In genomic region chr9:103369951-103370350, GRCm38 (mm10) we compare ENCODE assay signal across 25 mouse cellular contexts. TPM values are rescaled to one million over a fixed set of nuclear protein-coding genes. Genes with fewer than 3 reads are reported as not detected.
DNase-seq lines count a peak whose midpoint lies in the region; ATAC-seq and TF ChIP-seq lines count a peak whose summit lies in the region.
"Had no signal": no experiment of that assay in that cellular context is flagged by ENCODE, and none has a peak within 500 bp of the region (broad histone marks: within the 10 kb centered on the region; RNA-seq: fewer than 3 reads in every experiment).

No protein-coding gene starts in this region.

- DNase-seq in heart, adult 11 months, result no peak
- no peak for DNase-seq in heart, postnatal 36 days
- no peak for DNase-seq in stomach, postnatal 0 days (ENCODE audit: low spot score)
- no peak for DNase-seq in kidney, adult 11 months
- DNase-seq: adrenal gland, postnatal 14 days; cerebellum, adult 18-20 months; cerebellum, postnatal 10 days; gastrocnemius, postnatal 10 days; kidney, adult 2 months; kidney, postnatal 36 days; right cerebral cortex, adult 18-20 months; spleen, adult 18-20 months had no signal

- H3K36me3 ChIP-seq in heart, embryonic 11.5 days (ENCODE audit: control insufficient read depth, insufficient read depth, low read length), result no peaks in the 10 kb centered on the region
- H3K36me3 ChIP-seq in heart, embryonic 16.5 days (ENCODE audit: control insufficient read depth, insufficient read depth), result no peaks in the 10 kb centered on the region
- H3K36me3 ChIP-seq in stomach, embryonic 16.5 days (ENCODE audit: control insufficient read depth, insufficient read depth, low read length), result no peaks in the 10 kb centered on the region
- 0 out of 2 replicates have a peak, but pooled peaks cover 2% of the 10 kb centered on the region for H3K36me3 ChIP-seq in stomach, postnatal 0 days (ENCODE audit: control insufficient read depth, insufficient read depth, low read length)
- H3K36me3 ChIP-seq: hindbrain, embryonic 15.5 days; lung, embryonic 15.5 days; neural tube, embryonic 12.5 days had no signal

- peaks cover 9% of the 10 kb centered on the region; the same call in 1 of the 2 replicates for H3K4me1 ChIP-seq in heart, embryonic 11.5 days (ENCODE audit: control insufficient read depth, insufficient read depth, low read length)
- H3K4me1 ChIP-seq in heart, embryonic 16.5 days (ENCODE audit: control insufficient read depth, insufficient read depth, low read length), result peaks cover 18% of the 10 kb centered on the region
- peaks cover 8% of the 10 kb centered on the region for H3K4me1 ChIP-seq in stomach, embryonic 16.5 days (ENCODE audit: control insufficient read depth, insufficient read depth, low read length)
- H3K4me1 ChIP-seq in stomach, postnatal 0 days (replicated peaks; ENCODE audit: control insufficient read depth, insufficient read depth), result 0 out of 2 replicates have a peak, but pooled peaks cover 3% of the 10 kb centered on the region

- no peaks in the 10 kb centered on the region for H3K9me3 ChIP-seq in heart, embryonic 11.5 days (replicated peaks; ENCODE audit: control insufficient read depth, low read length)
- no peaks in the 10 kb centered on the region for H3K9me3 ChIP-seq in heart, embryonic 16.5 days (replicated peaks; ENCODE audit: control insufficient read depth, low read length)
- H3K9me3 ChIP-seq in stomach, embryonic 16.5 days (replicated peaks; ENCODE audit: control insufficient read depth, low read length), result no peaks in the 10 kb centered on the region
- no peaks in the 10 kb centered on the region for H3K9me3 ChIP-seq in stomach, postnatal 0 days (ENCODE audit: control insufficient read depth, low read length)
- H3K9me3 ChIP-seq: forebrain, embryonic 12.5 days; hindbrain, embryonic 15.5 days; limb, embryonic 13.5 days; lung, embryonic 15.5 days; neural tube, embryonic 12.5 days had no signal

- no peak overlapping the region for H3K9ac ChIP-seq in heart, embryonic 11.5 days (ENCODE audit: low read depth, low read length)
- H3K9ac ChIP-seq in heart, embryonic 16.5 days (ENCODE audit: low read length), result no peak overlapping the region
- H3K9ac ChIP-seq in stomach, embryonic 16.5 days (ENCODE audit: low read length), result no peak overlapping the region
- H3K9ac ChIP-seq in stomach, postnatal 0 days (ENCODE audit: low read length), result no peak overlapping the region
- H3K9ac ChIP-seq: forebrain, embryonic 12.5 days; hindbrain, embryonic 15.5 days; limb, embryonic 13.5 days; lung, embryonic 15.5 days; neural tube, embryonic 12.5 days had no signal

- H3K27me3 ChIP-seq in heart, embryonic 11.5 days (ENCODE audit: control insufficient read depth, insufficient read depth, low read length), result no peaks in the 10 kb centered on the region
- no peaks in the 10 kb centered on the region for H3K27me3 ChIP-seq in heart, embryonic 16.5 days (ENCODE audit: control insufficient read depth, insufficient read depth, low read length)
- no peaks in the 10 kb centered on the region for H3K27me3 ChIP-seq in stomach, embryonic 16.5 days (ENCODE audit: control insufficient read depth, insufficient read depth, low read length)
- no peaks in the 10 kb centered on the region for H3K27me3 ChIP-seq in stomach, postnatal 0 days (ENCODE audit: control insufficient read depth, insufficient read depth, low read length)
- H3K27me3 ChIP-seq: forebrain, embryonic 12.5 days; hindbrain, embryonic 15.5 days; limb, embryonic 13.5 days; lung, embryonic 15.5 days; neural tube, embryonic 12.5 days had no signal

- H3K4me2 ChIP-seq in heart, embryonic 11.5 days, result no peak overlapping the region
- H3K4me2 ChIP-seq in heart, embryonic 16.5 days (ENCODE audit: low read depth, low read length), result no peak overlapping the region
- H3K4me2 ChIP-seq in stomach, embryonic 16.5 days (ENCODE audit: low read depth, low read length), result no peak overlapping the region
- H3K4me2 ChIP-seq in stomach, postnatal 0 days (replicated peaks; ENCODE audit: low read depth), result no peak overlapping the region
- H3K4me2 ChIP-seq: forebrain, embryonic 12.5 days; hindbrain, embryonic 15.5 days; limb, embryonic 13.5 days; liver, embryonic 11.5 days; lung, embryonic 15.5 days; midbrain, embryonic 11.5 days; neural tube, embryonic 12.5 days had no signal

- ATAC-seq in heart, embryonic 11.5 days (replicated peaks; ENCODE audit: insufficient number of reproducible peaks, low FRiP score, low TSS enrichment), result no peak
- no peak for ATAC-seq in heart, embryonic 16.5 days (replicated peaks; ENCODE audit: extremely low read depth, insufficient read depth, low FRiP score)
- ATAC-seq in stomach, embryonic 16.5 days (ENCODE audit: insufficient read depth, low FRiP score), result no peak
- ATAC-seq in stomach, postnatal 0 days (ENCODE audit: low FRiP score, low TSS enrichment), result no peak

- no peak overlapping the region for H3K4me3 ChIP-seq in heart, embryonic 11.5 days (ENCODE audit: low read depth, low read length)
- no peak overlapping the region for H3K4me3 ChIP-seq in heart, embryonic 16.5 days (ENCODE audit: low read length)
- no peak overlapping the region for H3K4me3 ChIP-seq in stomach, embryonic 16.5 days (replicated peaks; ENCODE audit: low read length)
- H3K4me3 ChIP-seq in stomach, postnatal 0 days (ENCODE audit: low read depth, low read length), result no peak overlapping the region
- H3K4me3 ChIP-seq: erythroblast, embryonic 14.5 days; forebrain, embryonic 12.5 days; hindbrain, embryonic 15.5 days; layer of hippocampus, adult 2 months; limb, embryonic 13.5 days; lung, embryonic 15.5 days; myocyte; neural tube, embryonic 12.5 days had no signal

- intact Hi-C loops in heart, postnatal 36 days (cut with DNase I), result loop anchor here (5.0 to 10.0 kb wide), 3 partner anchors 168 to 895 kb away; partner anchors contain the start of genes Dnajc13, Nphp3 and Srprb

- TF ChIP-seq CTCF in stomach, postnatal 0 days (IDR thresholded peaks at IDR 0.05; ENCODE audit: low read depth), result no peak

- WGBS in heart, embryonic 11.5 days (ENCODE audit: insufficient replicate concordance), result 52% methylated on average over 4 of the region's 4 CpGs
- 33% methylated on average over 4 of the region's 4 CpGs for WGBS in heart, embryonic 16.5 days
- 64% methylated on average over 4 of the region's 4 CpGs for WGBS in stomach, embryonic 16.5 days
- 63% methylated on average over 4 of the region's 4 CpGs for WGBS in stomach, postnatal 0 days

- H3K27ac ChIP-seq in heart, embryonic 11.5 days (ENCODE audit: low read depth, low read length), result 0 out of 2 replicates have a peak overlapping the region, but pooled peaks have one; percentile 16
- peak overlapping the region; percentile 67 for H3K27ac ChIP-seq in heart, embryonic 16.5 days (ENCODE audit: low read length)
- H3K27ac ChIP-seq in stomach, embryonic 16.5 days (ENCODE audit: low read length), result 0 out of 2 replicates have a peak overlapping the region, but pooled peaks have one; percentile 6
- H3K27ac ChIP-seq in stomach, postnatal 0 days (replicated peaks), result no peak overlapping the region; the same call in 1 of the 2 replicates
- H3K27ac ChIP-seq: forebrain, embryonic 12.5 days; hindbrain, embryonic 15.5 days; layer of hippocampus, adult 2 months; limb, embryonic 13.5 days; neural tube, embryonic 12.5 days had no signal

- TF ChIP-seq EP300 in stomach, postnatal 0 days (optimal IDR thresholded peaks at IDR 0.05), result no peak

RNA-seq across cellular contexts. Expression of gene Cdv3, which starts 4.3 kb away (rescaled TPM):
- 76.8 and 109 TPM in 2 replicates for polyA plus RNA-seq in heart, embryonic 11.5 days (2014; fragmentation: Nextera tagmentation; extraction: Ambion mirVana)
- 77.5 and 89.1 TPM in 2 replicates for polyA plus RNA-seq in heart, embryonic 16.5 days (2015; fragmentation: Nextera tagmentation; extraction: Ambion mirVana)
- total RNA-seq in heart, postnatal 36 days (2021), result 100 to 1,000 TPM; 120 to 123 TPM
- 80.8 and 91.8 TPM in 2 replicates for polyA plus RNA-seq in stomach, embryonic 16.5 days (2015; fragmentation: Nextera tagmentation; extraction: Ambion mirVana)
- 47.7 and 50.0 TPM in 2 replicates for polyA plus RNA-seq in stomach, postnatal 0 days (2015; fragmentation: Nextera tagmentation; extraction: Ambion mirVana)
